ENCODE assay signal across 7 mouse cellular contexts in genomic region chr16:31507457-31507755, GRCm38 (mm10).
DNase-seq lines count a peak whose midpoint lies in the region; ATAC-seq and TF ChIP-seq lines count a peak whose summit lies in the region.

No protein-coding gene starts in this region.

- WGBS in midbrain, embryonic 12.5 days: 27% methylated on average over 6 of the region's 6 CpGs
- 16% methylated on average over 6 of the region's 6 CpGs for WGBS in midbrain, embryonic 11.5 days
- 33% methylated on average over 6 of the region's 6 CpGs for WGBS in embryonic facial prominence, embryonic 15.5 days
- WGBS in lung, embryonic 14.5 days: 35% methylated on average over 6 of the region's 6 CpGs

- H3K4me2 ChIP-seq in midbrain, embryonic 12.5 days (replicated peaks): 0 out of 2 replicates have a peak overlapping the region, but pooled peaks have one; percentile 0
- H3K4me2 ChIP-seq in midbrain, embryonic 11.5 days: no peak overlapping the region
- peak overlapping the region; percentile 27 for H3K4me2 ChIP-seq in embryonic facial prominence, embryonic 15.5 days (replicated peaks)
- H3K4me2 ChIP-seq in lung, embryonic 14.5 days: peak overlapping the region; percentile 40; the same call in 1 of the 2 replicates

- no peaks in the 10 kb centered on the region for H3K36me3 ChIP-seq in midbrain, embryonic 12.5 days
- H3K36me3 ChIP-seq in midbrain, embryonic 11.5 days (ENCODE audit: control insufficient read depth, insufficient read depth, low read length): no peaks in the 10 kb centered on the region
- H3K36me3 ChIP-seq in embryonic facial prominence, embryonic 15.5 days: no peaks in the 10 kb centered on the region
- H3K36me3 ChIP-seq in lung, embryonic 14.5 days (ENCODE audit: insufficient read depth): no peaks in the 10 kb centered on the region

- H3K27ac ChIP-seq in midbrain, embryonic 12.5 days (replicated peaks): no peak overlapping the region
- no peak overlapping the region for H3K27ac ChIP-seq in midbrain, embryonic 11.5 days (ENCODE audit: low read depth, low read length)
- H3K27ac ChIP-seq in embryonic facial prominence, embryonic 15.5 days (replicated peaks): peak overlapping the region; percentile 89
- no peak overlapping the region for H3K27ac ChIP-seq in lung, embryonic 14.5 days (ENCODE audit: low read depth)

- no peak overlapping the region for H3K4me3 ChIP-seq in midbrain, embryonic 12.5 days
- no peak overlapping the region for H3K4me3 ChIP-seq in midbrain, embryonic 11.5 days (ENCODE audit: low read depth, low read length)
- no peak overlapping the region for H3K4me3 ChIP-seq in embryonic facial prominence, embryonic 15.5 days (replicated peaks)
- no peak overlapping the region for H3K4me3 ChIP-seq in lung, embryonic 14.5 days (ENCODE audit: low read depth, low read length)

- no peak for TF ChIP-seq CTCF in lung, embryonic 14.5 days (IDR thresholded peaks at IDR 0.05; ENCODE audit: low read depth)

- no peak for ATAC-seq in midbrain, embryonic 12.5 days (ENCODE audit: low FRiP score, low read depth)
- no peak for ATAC-seq in midbrain, embryonic 11.5 days (ENCODE audit: low FRiP score)
- ATAC-seq in embryonic facial prominence, embryonic 15.5 days (ENCODE audit: insufficient number of reproducible peaks, low FRiP score, low TSS enrichment, low read depth): no peak; the same call in 1 of the 2 replicates
- ATAC-seq in lung, embryonic 14.5 days (ENCODE audit: insufficient read depth): peak; percentile 36

- H3K27me3 ChIP-seq in midbrain, embryonic 12.5 days: peaks cover 22% of the 10 kb centered on the region
- H3K27me3 ChIP-seq in midbrain, embryonic 11.5 days (ENCODE audit: control insufficient read depth, insufficient read depth, low read length): no peaks in the 10 kb centered on the region; the same call in 1 of the 2 replicates
- no peaks in the 10 kb centered on the region for H3K27me3 ChIP-seq in embryonic facial prominence, embryonic 15.5 days
- no peaks in the 10 kb centered on the region for H3K27me3 ChIP-seq in lung, embryonic 14.5 days (ENCODE audit: insufficient read depth, low read length)

- H3K9ac ChIP-seq in midbrain, embryonic 12.5 days (replicated peaks): no peak overlapping the region
- no peak overlapping the region for H3K9ac ChIP-seq in midbrain, embryonic 11.5 days (ENCODE audit: low read length)
- H3K9ac ChIP-seq in embryonic facial prominence, embryonic 15.5 days: no peak overlapping the region
- no peak overlapping the region for H3K9ac ChIP-seq in lung, embryonic 14.5 days

- H3K9me3 ChIP-seq in midbrain, embryonic 12.5 days: no peaks in the 10 kb centered on the region
- no peaks in the 10 kb centered on the region for H3K9me3 ChIP-seq in midbrain, embryonic 11.5 days (ENCODE audit: control insufficient read depth, low read length)
- no peaks in the 10 kb centered on the region for H3K9me3 ChIP-seq in embryonic facial prominence, embryonic 15.5 days (replicated peaks)
- no peaks in the 10 kb centered on the region for H3K9me3 ChIP-seq in lung, embryonic 14.5 days (ENCODE audit: low read depth, low read length)

- no peak for DNase-seq in midbrain, embryonic 11.5 days (ENCODE audit: low spot score, missing footprints)
- DNase-seq in adrenal gland, postnatal 10 days: peak; percentile 73
- peak; percentile 56 for DNase-seq in lung, embryonic 14.5 days
- DNase-seq in layer of hippocampus, postnatal 25 days (ENCODE audit: extremely low spot score in 1 of 2, low spot score in 1 of 2): no peak
- DNase-seq in testis, postnatal 14 days (ENCODE audit: low spot score): no peak

- peaks cover 29% of the 10 kb centered on the region for H3K4me1 ChIP-seq in midbrain, embryonic 12.5 days
- peaks cover 14% of the 10 kb centered on the region for H3K4me1 ChIP-seq in midbrain, embryonic 11.5 days (ENCODE audit: control insufficient read depth, insufficient read depth, low read length)
- H3K4me1 ChIP-seq in embryonic facial prominence, embryonic 15.5 days: peaks cover 51% of the 10 kb centered on the region
- H3K4me1 ChIP-seq in lung, embryonic 14.5 days (ENCODE audit: insufficient read depth): peaks cover 22% of the 10 kb centered on the region

Comparison
In these comparisons a context has a peak if more than half of its experiments do, and no peak if none do; other contexts are left out.
1. DNase-seq: peak in adrenal gland, postnatal 10 days (single experiment) and lung, embryonic 14.5 days (single experiment); none in midbrain, embryonic 11.5 days (single experiment), layer of hippocampus, postnatal 25 days (0 of 2) and testis, postnatal 14 days (single experiment).